Mouse (Mus musculus) adrenal gland, adult (tissue): ENCODE measurements around the gene Gimap1.
A peak's percentile ranks its signal among the peaks of the same experiment; 100 is the strongest.

Source experiments
- DNase-seq, 2 experiments: peaks; one replicate each; pipeline ENCODE4 v3.0.0; 2022 to 2023; ENCODE audit warnings: low spot score in 1 of 2; ENCODE audit not compliant: inconsistent age in 2 of 2

The Gimap1 gene

DNA sequence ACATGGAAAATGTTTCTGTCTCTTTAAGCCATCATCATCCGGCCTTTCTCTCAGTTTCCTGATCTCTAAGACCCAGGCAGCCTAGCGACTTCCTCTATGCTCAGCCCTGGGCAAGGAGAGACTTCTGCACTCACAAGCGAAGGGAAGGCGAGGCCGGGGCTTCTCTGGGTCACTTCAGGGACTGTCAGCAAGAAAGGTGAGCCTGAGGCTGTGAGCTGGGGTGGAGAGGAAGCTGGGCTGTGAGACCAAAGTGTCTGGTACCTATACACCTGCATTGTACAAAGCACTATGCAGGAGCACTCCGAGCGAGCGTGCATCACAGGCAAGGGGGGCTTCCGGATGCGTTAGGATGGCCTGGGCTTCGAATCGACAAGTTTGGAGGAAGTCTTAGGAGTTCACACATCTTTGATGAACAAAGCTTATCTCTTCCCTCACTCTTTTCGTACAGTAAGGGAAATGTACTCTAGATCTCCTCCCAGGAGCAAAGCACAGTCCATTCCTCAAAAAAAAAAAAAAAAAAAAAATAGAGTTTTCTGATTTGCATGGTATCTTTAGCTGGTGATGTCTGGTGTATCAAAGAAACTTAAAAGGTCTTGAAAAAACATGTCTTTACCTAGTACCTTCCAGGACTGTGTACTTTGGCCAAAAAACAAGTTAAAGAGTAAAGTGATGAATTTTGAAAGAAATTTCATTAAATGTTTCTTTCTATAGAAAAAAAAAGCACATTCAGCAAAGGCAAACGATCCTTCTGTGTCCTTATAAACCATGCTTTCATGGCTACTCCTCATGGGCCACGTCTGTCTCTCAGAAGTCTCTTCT is at the start of gene Gimap1:
TSS of gene Gimap1 (plus strand) at position 94 of the 819 bp plus-strand sequence.
- peak; percentile 28 to 67 for DNase-seq

GRCm38 (mm10) chr6:48689320-48689719 is 49.5 kb upstream of the Gimap1 start:
- peak in 1 of 2 experiments; percentile 30 for DNase-seq

DNA sequence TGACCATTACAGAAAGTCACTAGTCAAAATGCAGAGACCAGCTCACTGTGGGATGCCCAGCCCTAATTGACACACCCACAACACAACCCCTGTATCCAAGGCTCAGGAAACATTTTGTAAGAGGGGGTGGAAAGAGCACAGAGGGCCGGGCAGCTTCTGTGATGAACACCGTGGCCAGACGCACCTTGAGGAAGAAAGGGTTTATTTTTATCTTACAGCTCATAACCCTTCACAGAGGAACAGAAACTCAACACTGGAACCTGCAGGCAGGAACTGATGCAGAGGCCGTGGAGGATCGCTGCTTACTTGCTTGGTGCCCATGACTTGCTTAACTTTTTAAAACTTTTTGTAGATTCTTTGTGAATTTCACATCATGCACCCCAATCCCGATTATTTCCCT is 45.9 kb upstream of the Gimap1 start:
- no peak for DNase-seq

DNA sequence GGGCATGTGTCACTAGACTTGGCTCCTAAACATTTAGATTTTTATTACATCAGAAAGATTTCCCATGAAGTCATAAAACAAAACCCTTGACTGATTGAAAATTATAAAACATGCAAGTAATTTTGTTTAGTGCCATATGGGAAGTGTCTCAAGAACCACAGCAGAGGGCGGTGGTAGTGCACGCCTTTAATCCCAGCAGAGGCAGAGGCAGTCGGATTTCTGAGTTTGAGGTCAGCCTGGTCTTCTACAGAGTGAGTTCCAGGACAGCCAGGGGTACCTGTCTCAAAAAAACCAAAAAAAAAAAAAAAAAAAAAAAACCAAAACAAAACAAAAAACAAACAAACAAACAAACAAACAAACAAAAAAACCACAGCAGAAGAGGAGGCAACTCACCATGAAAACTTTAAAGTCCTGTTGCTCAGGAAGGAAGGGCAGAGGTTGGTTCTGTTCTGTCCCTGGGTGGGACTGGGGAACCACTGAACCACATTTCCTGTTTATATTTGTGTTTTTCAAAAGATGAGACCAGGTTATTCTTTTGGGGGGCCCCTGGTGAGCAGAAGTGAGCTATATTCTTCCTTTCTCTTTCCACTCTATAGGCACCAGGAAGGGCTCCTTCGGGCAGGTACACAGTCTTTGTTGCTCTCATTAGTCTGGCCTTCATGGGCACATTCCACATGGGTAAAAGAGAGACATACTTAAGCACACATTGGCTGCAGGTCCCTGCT is 41.9 kb upstream of the Gimap1 start:
- DNase-seq, result no peak

- DNase-seq, result no peak
Measured at GRCm38 (mm10) chr6:48697555-48697930, 41.3 kb upstream of the Gimap1 start.

GRCm38 (mm10) chr6:48698066-48698856 is 40.6 kb upstream of the Gimap1 start:
- DNase-seq, result no peak

DNA sequence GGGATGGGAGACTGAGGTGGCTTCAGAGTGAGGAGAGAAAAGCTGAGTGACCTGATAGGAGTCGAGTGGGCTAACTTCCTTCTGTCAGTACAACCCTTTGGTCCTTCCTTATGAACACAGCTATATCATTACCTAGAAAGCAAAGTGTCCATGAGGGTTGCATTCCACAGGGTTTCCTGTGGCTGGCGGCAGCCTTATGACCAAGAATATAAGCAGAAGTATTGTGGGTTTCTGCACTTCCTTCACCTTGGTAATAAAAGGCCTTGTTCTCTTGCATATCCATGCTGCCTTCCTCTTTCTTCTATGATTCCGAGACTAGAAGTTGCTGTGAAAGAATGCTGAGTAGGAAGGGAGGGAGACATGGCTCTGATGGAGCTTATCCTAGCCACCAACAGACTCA is 40.0 kb upstream of the Gimap1 start:
- DNase-seq, result no peak

DNA sequence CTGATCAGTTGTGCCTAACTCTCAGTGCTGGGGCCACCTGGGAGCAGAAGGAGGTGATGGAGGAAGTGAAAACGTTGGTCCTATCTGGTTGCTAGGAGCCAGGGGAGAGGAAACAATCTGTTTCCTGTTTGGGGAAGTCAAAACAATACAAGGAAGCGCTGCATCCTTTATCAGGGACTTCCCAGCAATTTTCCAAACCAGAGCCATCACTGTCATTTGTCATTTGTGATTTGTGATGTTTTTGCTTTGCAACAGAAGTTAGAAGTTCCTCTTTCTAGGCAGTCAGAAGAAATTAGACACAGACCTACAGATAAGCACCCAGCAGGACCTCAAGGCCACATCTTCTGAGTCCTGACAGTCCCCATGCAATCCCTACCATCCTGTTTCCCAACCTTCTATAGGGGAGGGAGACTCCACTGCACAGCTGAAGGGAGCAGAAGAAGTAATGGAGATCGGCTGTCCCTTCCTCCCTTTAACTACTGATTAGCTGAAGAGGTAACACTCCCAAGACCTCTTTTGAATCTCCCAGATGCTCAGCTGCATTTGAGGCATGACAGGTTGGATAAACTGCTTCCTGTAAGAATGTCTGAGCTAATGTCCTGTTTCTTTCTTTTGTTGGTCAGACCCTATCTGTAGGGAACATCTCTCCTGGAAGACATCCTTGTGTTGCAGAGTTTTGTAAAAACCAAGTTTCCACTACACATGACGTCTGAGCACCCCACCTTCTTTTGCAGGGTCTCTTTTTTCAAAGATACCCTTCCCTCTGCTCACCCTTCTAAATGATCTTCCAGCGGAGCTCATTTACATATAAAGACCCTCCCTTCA is 38.4 kb upstream of the Gimap1 start:
- peak; percentile 37 to 72 for DNase-seq

- DNase-seq, result no peak
Measured at GRCm38 (mm10) chr6:48702146-48702545, 36.7 kb upstream of the Gimap1 start.

GRCm38 (mm10) chr6:48702601-48703000 is 36.3 kb upstream of the Gimap1 start:
- no peak for DNase-seq

GRCm38 (mm10) chr6:48704146-48704545 is 34.7 kb upstream of the Gimap1 start:
- DNase-seq, result peak in 1 of 2 experiments; percentile 21

- DNase-seq, result peak in 1 of 2 experiments; percentile 43
Measured at GRCm38 (mm10) chr6:48706130-48706529, 32.7 kb upstream of the Gimap1 start.

- no peak for DNase-seq
Measured at GRCm38 (mm10) chr6:48718455-48718854, 20.4 kb upstream of the Gimap1 start, which contains the start of the genes Gm28053 and Gimap7. TSS of gene Gm28053 (plus strand) at chr6:48718607. TSS of gene Gimap7 (plus strand) at chr6:48718621.

DNA sequence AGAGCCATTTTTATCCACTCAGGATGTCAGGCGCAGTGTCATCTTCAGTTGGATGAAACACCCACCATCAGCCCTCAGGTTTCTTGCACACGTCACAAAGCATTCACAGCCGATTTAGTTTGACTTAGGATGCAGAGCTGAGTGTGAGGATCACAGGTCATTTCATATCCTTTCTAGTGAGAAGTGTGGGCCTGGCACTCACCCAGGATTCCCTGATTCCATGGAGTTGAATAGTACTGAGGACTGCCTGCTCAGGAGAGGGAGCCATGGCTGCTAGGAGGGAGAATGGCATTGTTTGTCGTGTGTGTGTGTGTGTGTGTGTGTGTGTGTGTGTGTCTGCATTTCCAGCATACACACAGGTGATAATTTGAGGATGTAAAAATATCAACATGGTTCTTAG is 18.5 kb upstream of the Gimap1 start:
- DNase-seq, result no peak

GRCm38 (mm10) chr6:48723468-48723867 is 15.4 kb upstream of the Gimap1 start:
- DNase-seq, result no peak

GRCm38 (mm10) chr6:48725476-48725875 is 13.4 kb upstream of the Gimap1 start:
- peak; percentile 37 to 73 for DNase-seq

DNA sequence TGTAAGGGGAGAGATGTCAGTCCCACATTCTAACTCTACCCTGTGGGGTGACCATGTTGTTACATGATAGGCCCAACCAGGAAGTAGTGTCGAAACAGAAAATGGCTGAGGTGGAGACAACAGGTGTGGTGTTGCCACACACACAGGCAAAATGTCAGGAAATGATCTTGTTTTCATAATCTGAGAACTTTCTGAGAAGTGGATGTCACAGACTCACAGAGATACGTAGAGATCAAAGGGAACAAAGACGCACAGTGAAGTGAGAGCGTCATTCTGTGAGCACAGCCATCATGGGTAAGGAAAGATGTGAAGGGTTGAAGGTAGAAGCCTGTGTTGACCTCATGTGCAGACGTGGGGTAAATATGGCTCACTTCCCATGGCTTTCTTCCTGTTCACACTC is 11.1 kb upstream of the Gimap1 start:
- DNase-seq, result no peak

DNA sequence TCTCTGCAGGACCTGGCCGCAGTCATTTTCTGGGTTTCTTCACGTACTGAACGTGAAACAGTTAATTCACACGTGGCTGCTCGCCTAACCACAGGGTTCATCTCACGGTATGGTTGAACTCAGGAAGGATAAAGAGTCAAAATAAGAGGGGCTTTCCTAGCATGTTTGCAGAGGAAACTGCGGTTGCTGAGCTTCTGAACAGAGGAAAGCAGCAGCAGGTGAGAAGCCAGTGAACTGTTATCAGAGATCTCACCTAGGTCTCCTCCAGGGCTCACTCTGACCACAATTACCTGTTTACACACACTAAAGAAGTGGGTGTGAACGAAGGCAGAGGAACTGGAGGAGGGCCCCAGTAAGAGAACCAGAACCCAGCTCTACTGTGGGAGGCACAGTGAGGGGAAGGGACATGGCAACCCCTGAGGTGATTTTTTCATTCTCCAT is 6.0 kb upstream of the Gimap1 start:
- DNase-seq, result no peak

- DNase-seq, result no peak
Measured at GRCm38 (mm10) chr6:48733660-48734059, 5.2 kb upstream of the Gimap1 start.

DNA sequence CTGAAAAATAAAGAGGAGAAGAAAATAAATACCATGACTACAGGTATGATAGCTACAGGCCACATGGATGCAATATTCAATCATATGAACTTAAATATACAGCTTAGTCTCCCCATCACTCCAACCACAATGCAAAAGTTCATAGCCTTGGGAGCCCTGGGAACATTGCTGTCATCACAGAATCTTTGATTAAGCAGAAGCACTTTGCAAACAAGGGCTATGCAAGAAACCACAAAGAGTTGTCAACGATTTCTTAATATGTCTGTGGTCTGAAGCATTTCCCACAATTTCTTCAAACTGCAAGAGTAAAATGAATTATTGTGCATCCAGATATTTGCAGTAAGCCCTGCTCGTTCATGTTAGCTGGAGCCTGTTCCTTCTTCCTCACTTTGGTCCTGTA is 1.8 kb upstream of the Gimap1 start:
- DNase-seq, result no peak
